Mouse (Mus musculus): ENCODE results near the gene Lmln.

The Lmln gene

DNA sequence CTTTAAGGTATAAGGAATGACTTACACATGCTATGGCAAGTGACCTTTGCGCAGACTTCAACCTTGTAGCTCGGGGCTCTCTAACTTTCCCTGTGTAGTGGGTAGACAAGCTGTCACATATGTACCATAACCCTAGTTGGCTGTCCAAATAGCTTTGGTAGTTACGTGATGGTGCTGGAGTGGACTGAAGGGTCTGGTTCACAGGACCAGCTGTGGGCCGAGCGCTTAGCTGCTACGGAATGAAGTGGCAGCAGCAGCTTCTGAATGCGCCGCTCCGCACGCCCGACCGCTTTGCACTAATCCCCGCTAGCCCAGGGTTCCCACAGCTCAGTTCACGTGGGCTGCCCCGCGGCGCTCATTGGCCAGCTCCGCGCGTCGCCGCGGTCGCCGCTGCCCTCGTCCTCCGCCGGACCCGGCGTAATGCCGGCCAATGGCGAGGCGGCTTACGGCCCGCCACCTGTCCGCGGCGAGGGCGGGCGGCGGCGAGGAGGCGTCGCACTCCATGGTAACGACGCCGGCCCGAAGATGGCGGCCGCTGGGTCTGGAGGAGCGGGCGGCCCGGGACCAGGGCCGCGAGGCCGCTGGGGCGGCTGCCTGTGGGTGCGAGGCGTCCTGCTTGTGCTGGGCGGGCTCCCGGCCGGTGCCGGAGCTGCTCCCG, at the start of gene Lmln:
TSS of gene Lmln (plus strand) at position 498 of the 658 bp plus-strand sequence.
- Histone ChIP-seq H3K27me3 (ENCODE audit: insufficient read depth, low read length) (peaks cover 8% of the 10 kb centered on the region), H3K4me3 (replicated peaks; ENCODE audit: low read length) (peak within 1 kb of the TSS; percentile 90), H3K36me3 (ENCODE audit: insufficient read depth, low read length) (peaks cover 55% of the 10 kb centered on the region), H3K4me1 (replicated peaks; ENCODE audit: low read depth, low read length) (peaks cover 56% of the 10 kb centered on the region), H3K9me3 (ENCODE audit: low read length) (no peaks in the 10 kb centered on the region)
- TF ChIP-seq NANOG (IDR thresholded peaks at IDR 0.05; ENCODE audit: borderline replicate concordance, low read length) (no peak), POU5F1 (IDR thresholded peaks at IDR 0.05; ENCODE audit: borderline replicate concordance, low read length) (no peak), CTCF (conservative IDR thresholded peaks at IDR 0.05; ENCODE audit: low read length) (no peak)

DNA sequence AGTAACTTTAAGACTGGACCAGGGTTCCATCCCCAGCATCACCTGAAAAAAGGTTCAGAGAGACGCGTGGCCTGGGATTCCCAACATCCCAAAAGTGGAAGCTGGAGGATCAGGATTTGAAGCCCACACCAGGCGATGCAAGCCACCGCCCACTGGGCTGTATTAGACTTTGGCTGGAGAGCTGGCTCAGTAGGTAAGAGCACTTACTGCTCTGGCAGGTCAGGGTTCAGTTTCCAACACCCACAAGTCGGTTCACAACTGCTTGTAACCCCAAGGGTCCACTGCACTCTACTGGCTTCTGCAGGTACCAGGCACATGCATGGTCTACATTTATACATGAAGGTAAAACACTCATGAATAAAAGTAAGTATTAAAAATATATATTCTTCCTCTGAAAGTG, 48.5 kb upstream of the Lmln start:
- no peaks in the 10 kb centered on the region for H3K9me3 ChIP-seq (ENCODE audit: low read length)
- TF ChIP-seq POU5F1 (IDR thresholded peaks at IDR 0.05; ENCODE audit: borderline replicate concordance, low read length), result no peak
- no peak for TF ChIP-seq NANOG (IDR thresholded peaks at IDR 0.05; ENCODE audit: borderline replicate concordance, low read length)
- no peak for TF ChIP-seq CTCF (conservative IDR thresholded peaks at IDR 0.05; ENCODE audit: low read length)
- peaks cover 39% of the 10 kb centered on the region for H3K4me1 ChIP-seq (replicated peaks; ENCODE audit: low read depth, low read length)
- peaks cover 83% of the 10 kb centered on the region for H3K36me3 ChIP-seq (ENCODE audit: insufficient read depth, low read length)
- no peak overlapping the region for H3K4me3 ChIP-seq (replicated peaks; ENCODE audit: low read length)
- no peaks in the 10 kb centered on the region for H3K27me3 ChIP-seq (ENCODE audit: insufficient read depth, low read length)

- peaks cover 47% of the 10 kb centered on the region for H3K4me1 ChIP-seq (replicated peaks; ENCODE audit: low read depth, low read length)
- no peaks in the 10 kb centered on the region for H3K27me3 ChIP-seq (ENCODE audit: insufficient read depth, low read length)
- H3K36me3 ChIP-seq (ENCODE audit: insufficient read depth, low read length), result peaks cover 71% of the 10 kb centered on the region
- TF ChIP-seq POU5F1 (IDR thresholded peaks at IDR 0.05; ENCODE audit: borderline replicate concordance, low read length), result no peak
- no peak for TF ChIP-seq NANOG (IDR thresholded peaks at IDR 0.05; ENCODE audit: borderline replicate concordance, low read length)
- no peak for TF ChIP-seq CTCF (conservative IDR thresholded peaks at IDR 0.05; ENCODE audit: low read length)
- H3K4me3 ChIP-seq (replicated peaks; ENCODE audit: low read length), result no peak overlapping the region
- no peaks in the 10 kb centered on the region for H3K9me3 ChIP-seq (ENCODE audit: low read length)
Observed at GRCm38 (mm10) chr16:33014921-33015320, 47.4 kb upstream of the Lmln start.

DNA sequence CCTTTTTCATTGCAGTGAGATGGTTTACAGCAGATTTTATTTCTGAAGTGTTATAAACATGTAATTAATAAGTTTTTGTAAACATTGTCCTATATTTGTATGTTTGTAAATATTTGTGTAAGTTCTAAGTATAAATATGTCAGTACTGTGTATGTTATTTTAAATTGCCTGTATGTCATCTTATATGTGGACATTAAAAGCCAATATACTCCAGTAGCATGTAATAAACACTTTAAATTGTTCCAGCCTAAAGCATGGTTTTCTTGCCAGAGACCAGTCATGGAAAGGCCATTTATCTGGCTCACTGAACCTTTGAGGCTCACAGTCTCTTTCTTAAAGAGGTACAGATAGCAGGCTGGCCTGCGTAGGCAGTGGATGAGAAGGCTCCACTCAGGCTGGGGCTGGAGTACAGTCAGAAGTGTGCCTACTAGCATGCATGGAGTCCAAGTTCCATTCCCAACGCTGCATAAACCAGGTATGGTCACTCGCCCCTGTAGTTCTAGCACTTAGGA, 46.9 kb upstream of the Lmln start:
- no peak for TF ChIP-seq POU5F1 (IDR thresholded peaks at IDR 0.05; ENCODE audit: borderline replicate concordance, low read length)
- TF ChIP-seq CTCF (conservative IDR thresholded peaks at IDR 0.05; ENCODE audit: low read length), result no peak
- no peak for TF ChIP-seq NANOG (IDR thresholded peaks at IDR 0.05; ENCODE audit: borderline replicate concordance, low read length)
- peaks cover 51% of the 10 kb centered on the region for H3K4me1 ChIP-seq (replicated peaks; ENCODE audit: low read depth, low read length)
- H3K9me3 ChIP-seq (ENCODE audit: low read length), result no peaks in the 10 kb centered on the region
- no peaks in the 10 kb centered on the region for H3K27me3 ChIP-seq (ENCODE audit: insufficient read depth, low read length)
- H3K36me3 ChIP-seq (ENCODE audit: insufficient read depth, low read length), result peaks cover 68% of the 10 kb centered on the region
- no peak overlapping the region for H3K4me3 ChIP-seq (replicated peaks; ENCODE audit: low read length)

DNA sequence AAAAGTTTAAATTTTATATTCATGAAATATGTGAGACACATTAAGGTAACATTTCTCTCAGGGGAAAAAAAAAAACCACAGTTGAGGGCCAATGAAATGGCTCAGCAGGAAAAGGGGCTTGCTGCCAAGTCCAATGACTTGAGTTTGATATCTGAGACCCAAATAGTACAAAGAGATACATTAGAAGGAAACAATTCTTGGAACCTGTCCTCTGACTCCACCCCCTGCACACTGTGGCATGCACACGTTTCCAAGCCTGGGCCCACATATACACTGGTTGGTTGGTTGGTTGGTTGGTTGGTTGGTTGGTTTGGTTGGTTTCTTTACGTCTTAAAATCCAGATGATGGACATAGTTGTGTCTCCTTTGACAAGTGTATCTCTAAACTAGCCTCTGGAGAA, 46.3 kb upstream of the Lmln start:
- peaks cover 55% of the 10 kb centered on the region for H3K4me1 ChIP-seq (replicated peaks; ENCODE audit: low read depth, low read length)
- TF ChIP-seq POU5F1 (IDR thresholded peaks at IDR 0.05; ENCODE audit: borderline replicate concordance, low read length), result no peak
- TF ChIP-seq NANOG (IDR thresholded peaks at IDR 0.05; ENCODE audit: borderline replicate concordance, low read length), result no peak
- no peak for TF ChIP-seq CTCF (conservative IDR thresholded peaks at IDR 0.05; ENCODE audit: low read length)

DNA sequence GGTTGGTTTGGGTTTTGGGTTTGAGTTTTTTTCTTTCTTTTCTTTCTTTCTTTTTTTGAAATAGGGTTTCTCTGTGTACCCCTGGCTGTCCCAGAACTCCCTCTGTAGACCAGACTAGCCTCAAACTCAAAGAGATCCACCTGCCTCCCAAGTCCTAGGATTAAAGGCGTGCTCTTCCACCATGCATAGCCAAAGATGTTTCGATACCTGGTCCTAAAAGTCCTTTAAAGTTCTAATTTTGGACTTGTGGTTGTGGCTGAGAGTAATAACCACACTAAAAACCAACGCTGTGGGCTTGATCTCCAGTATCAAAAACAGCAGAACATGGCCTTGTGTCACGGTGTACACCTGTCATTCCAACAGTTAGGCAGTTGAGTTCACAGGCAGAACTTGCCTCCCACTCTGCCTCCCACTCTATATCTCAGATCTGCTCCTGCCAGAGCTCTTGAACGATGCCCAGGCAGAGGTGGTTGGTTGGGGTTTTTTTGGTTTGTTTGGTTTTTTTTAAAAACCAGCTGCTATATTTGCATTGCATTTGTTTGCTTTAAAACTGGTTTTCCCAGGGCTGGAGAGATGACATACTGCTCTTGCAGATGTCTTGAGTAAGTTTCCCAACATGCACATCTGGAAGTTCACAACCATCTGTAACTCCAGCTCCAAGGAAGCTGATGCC, 44.5 kb upstream of the Lmln start:
- no peak for TF ChIP-seq POU5F1 (IDR thresholded peaks at IDR 0.05; ENCODE audit: borderline replicate concordance, low read length)
- TF ChIP-seq NANOG (IDR thresholded peaks at IDR 0.05; ENCODE audit: borderline replicate concordance, low read length), result no peak
- TF ChIP-seq CTCF (conservative IDR thresholded peaks at IDR 0.05; ENCODE audit: low read length), result no peak
- Histone ChIP-seq H3K36me3 (ENCODE audit: insufficient read depth, low read length) (peaks cover 53% of the 10 kb centered on the region), H3K27me3 (ENCODE audit: insufficient read depth, low read length) (no peaks in the 10 kb centered on the region), H3K4me3 (replicated peaks; ENCODE audit: low read length) (no peak overlapping the region), H3K9me3 (ENCODE audit: low read length) (no peaks in the 10 kb centered on the region), H3K4me1 (replicated peaks; ENCODE audit: low read depth, low read length) (peaks cover 43% of the 10 kb centered on the region)

More for the DNA sequence above, 46.3 kb upstream of the Lmln start:
- H3K4me3 ChIP-seq (replicated peaks; ENCODE audit: low read length), result no peak overlapping the region
- peaks cover 65% of the 10 kb centered on the region for H3K36me3 ChIP-seq (ENCODE audit: insufficient read depth, low read length)
- H3K9me3 ChIP-seq (ENCODE audit: low read length), result no peaks in the 10 kb centered on the region
- no peaks in the 10 kb centered on the region for H3K27me3 ChIP-seq (ENCODE audit: insufficient read depth, low read length)

GRCm38 (mm10) chr16:33019117-33019770, 43.1 kb upstream of the Lmln start:
- peaks cover 40% of the 10 kb centered on the region for H3K36me3 ChIP-seq (ENCODE audit: insufficient read depth, low read length)

DNA sequence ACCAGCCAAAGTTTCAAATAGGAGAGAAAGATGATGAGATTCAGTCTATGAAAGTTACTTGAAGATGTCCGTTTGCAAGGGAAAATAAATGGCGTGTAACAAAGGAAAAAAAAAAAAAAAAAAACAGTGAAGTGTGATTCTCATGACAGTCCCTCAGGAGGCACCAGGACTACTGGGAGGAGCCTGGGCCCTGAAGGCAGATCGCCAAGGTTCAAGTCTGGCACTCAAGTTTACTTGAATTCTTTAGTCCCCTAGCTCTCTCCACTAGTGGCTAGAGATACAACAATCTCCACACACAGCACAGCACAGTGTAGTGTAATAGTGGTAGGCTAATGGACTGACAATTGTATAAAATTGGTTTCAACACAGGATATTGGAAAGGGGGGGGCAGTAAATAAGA, 40.9 kb upstream of the Lmln start:
- TF ChIP-seq POU5F1 (IDR thresholded peaks at IDR 0.05; ENCODE audit: borderline replicate concordance, low read length), result no peak
- no peak overlapping the region for H3K4me3 ChIP-seq (replicated peaks; ENCODE audit: low read length)
- no peaks in the 10 kb centered on the region for H3K27me3 ChIP-seq (ENCODE audit: insufficient read depth, low read length)
- H3K9me3 ChIP-seq (ENCODE audit: low read length), result no peaks in the 10 kb centered on the region
- peaks cover 39% of the 10 kb centered on the region for H3K4me1 ChIP-seq (replicated peaks; ENCODE audit: low read depth, low read length)
- H3K36me3 ChIP-seq (ENCODE audit: insufficient read depth, low read length), result peaks cover 30% of the 10 kb centered on the region

More at GRCm38 (mm10) chr16:33019117-33019770, 43.1 kb upstream of the Lmln start:
- H3K4me3 ChIP-seq (replicated peaks; ENCODE audit: low read length), result peak overlapping the region; percentile 49
- H3K4me1 ChIP-seq (replicated peaks; ENCODE audit: low read depth, low read length), result peaks cover 39% of the 10 kb centered on the region
- no peaks in the 10 kb centered on the region for H3K9me3 ChIP-seq (ENCODE audit: low read length)
- no peaks in the 10 kb centered on the region for H3K27me3 ChIP-seq (ENCODE audit: insufficient read depth, low read length)
- TF ChIP-seq CTCF (conservative IDR thresholded peaks at IDR 0.05; ENCODE audit: low read length), result no peak
- no peak for TF ChIP-seq NANOG (IDR thresholded peaks at IDR 0.05; ENCODE audit: borderline replicate concordance, low read length)
- TF ChIP-seq POU5F1 (IDR thresholded peaks at IDR 0.05; ENCODE audit: borderline replicate concordance, low read length), result no peak
